In genomic region chr19:9055153-9055552, GRCm38 (mm10) we compare ENCODE assay signal across 10 mouse cellular contexts. TPM values are rescaled to one million over a fixed set of nuclear protein-coding genes. Genes with fewer than 3 reads are reported as not detected.
DNase-seq lines count a peak whose midpoint lies in the region; ATAC-seq and TF ChIP-seq lines count a peak whose summit lies in the region.
"Had no signal": no experiment of that assay in that cellular context is flagged by ENCODE, and none has a peak within 500 bp of the region (broad histone marks: within the 10 kb centered on the region; RNA-seq: fewer than 3 reads in every experiment).

No protein-coding gene starts in this region.

- DNase-seq in gastrocnemius, adult 2 months: no peak
- no peak for DNase-seq in gastrocnemius, postnatal 36 days
- peak; percentile 54 to 60 for DNase-seq in spleen, adult 2 months (ENCODE audit: low read depth in 1 of 2, low spot score in 2 of 2)
- no peak for DNase-seq in spleen, adult 12 weeks (ENCODE audit: low spot score)
- peak; percentile 81 for DNase-seq in lung, postnatal 0 days (ENCODE audit: low spot score)
- no peak for DNase-seq in ovary, adult 18-20 months (ENCODE audit: low spot score)
- no peak for DNase-seq in urinary bladder, postnatal 14 days (ENCODE audit: low spot score)
- no peak for DNase-seq in cerebellum, adult 8-10 months

- H3K27me3 ChIP-seq in spleen, adult 2 months (ENCODE audit: control insufficient read depth, insufficient read depth, low read length): no peaks in the 10 kb centered on the region
- no peaks in the 10 kb centered on the region for H3K27me3 ChIP-seq in lung, postnatal 0 days (replicated peaks; ENCODE audit: insufficient read depth, low read length)
- H3K27me3 ChIP-seq: neural tube, embryonic 13.5 days had no signal

- intact Hi-C loops in gastrocnemius, adult 2 months (cut with DNase I): no loop called here
- intact Hi-C loops in gastrocnemius, postnatal 36 days (cut with DNase I): no loop called here

- no peaks in the 10 kb centered on the region for H3K36me3 ChIP-seq in spleen, adult 2 months (ENCODE audit: control insufficient read depth, insufficient read depth, low read length)
- no peaks in the 10 kb centered on the region for H3K36me3 ChIP-seq in lung, postnatal 0 days (ENCODE audit: insufficient read depth, low read length)
- H3K36me3 ChIP-seq: limb, embryonic 10.5 days; neural tube, embryonic 13.5 days had no signal

- H3K4me3 ChIP-seq in gastrocnemius, adult 2 months: no peak overlapping the region
- H3K4me3 ChIP-seq in spleen, adult 2 months (ENCODE audit: extremely low read depth, insufficient read depth, insufficient read length): no peak overlapping the region
- H3K4me3 ChIP-seq in lung, postnatal 0 days (ENCODE audit: low read depth, low read length): no peak overlapping the region
- H3K4me3 ChIP-seq: limb, embryonic 10.5 days; neural tube, embryonic 13.5 days had no signal

- H3K9me3 ChIP-seq in lung, postnatal 0 days (ENCODE audit: low read length): no peaks in the 10 kb centered on the region
- H3K9me3 ChIP-seq: limb, embryonic 10.5 days; neural tube, embryonic 13.5 days had no signal

- peak; percentile 62 for TF ChIP-seq CTCF in gastrocnemius, adult 2 months (IDR thresholded peaks at IDR 0.05)
- TF ChIP-seq CTCF in spleen, adult 2 months (IDR thresholded peaks at IDR 0.05; ENCODE audit: extremely low read depth, insufficient read depth, insufficient read length, insufficient replicate concordance): peak; percentile 50; the same call in 1 of the 2 replicates
- peak; percentile 75 for TF ChIP-seq CTCF in lung, postnatal 0 days (IDR thresholded peaks at IDR 0.05)

- H3K9ac ChIP-seq in lung, postnatal 0 days (replicated peaks; ENCODE audit: low read depth): no peak overlapping the region
- H3K9ac ChIP-seq: neural tube, embryonic 13.5 days had no signal

- H3K4me2 ChIP-seq in lung, postnatal 0 days (replicated peaks; ENCODE audit: low read depth, low read length): no peak overlapping the region
- H3K4me2 ChIP-seq: neural tube, embryonic 13.5 days had no signal

- peaks cover 8% of the 10 kb centered on the region; the same call in 1 of the 2 replicates for H3K4me1 ChIP-seq in spleen, adult 2 months (ENCODE audit: control insufficient read depth, insufficient read depth, insufficient read length)
- no peaks in the 10 kb centered on the region; the same call in 1 of the 2 replicates for H3K4me1 ChIP-seq in lung, postnatal 0 days (ENCODE audit: insufficient read depth, low read depth, low read length)
- H3K4me1 ChIP-seq: neural tube, embryonic 13.5 days had no signal

- WGBS in spleen, adult 2 months: 7% methylated on average over 2 of the region's 2 CpGs
- 21% methylated on average over 2 of the region's 2 CpGs for WGBS in lung, postnatal 0 days

- TF ChIP-seq POLR2A in spleen, adult 2 months (IDR thresholded peaks at IDR 0.05; ENCODE audit: low read depth, low read length): no peak

- TF ChIP-seq EP300 in lung, postnatal 0 days (IDR thresholded peaks at IDR 0.05): no peak

- ATAC-seq in lung, postnatal 0 days: peak; percentile 43

- H3K27ac ChIP-seq in gastrocnemius, adult 2 months: peak overlapping the region; percentile 24; the same call in 1 of the 2 replicates
- no peak overlapping the region for H3K27ac ChIP-seq in spleen, adult 2 months (ENCODE audit: insufficient read depth, low read length)
- H3K27ac ChIP-seq in lung, postnatal 0 days (ENCODE audit: low read length): no peak overlapping the region
- H3K27ac ChIP-seq: limb, embryonic 10.5 days; neural tube, embryonic 13.5 days had no signal

RNA-seq across cellular contexts. Expression of gene Scgb1a1, which starts 32.6 kb away (rescaled TPM):
- not detected for total RNA-seq in gastrocnemius, adult 2 months (2021)
- not detected for total RNA-seq in gastrocnemius, postnatal 36 days (2021)
- 0.26 and 0.91 TPM in 2 replicates for polyA plus RNA-seq in spleen, adult 2 months (2012; rRNA removed)
- 26,192 and 26,425 TPM in 2 replicates for polyA plus RNA-seq in lung, postnatal 0 days (2015; fragmentation: Nextera tagmentation; extraction: Ambion mirVana)
- polyA plus RNA-seq: limb, embryonic 10.5 days; neural tube, embryonic 13.5 days had no signal

Comparison
In these comparisons a context has a peak if more than half of its experiments do, and no peak if none do; other contexts are left out.
1. DNase-seq: peak in spleen, adult 2 months (2 of 2) and lung, postnatal 0 days (single experiment); none in gastrocnemius, adult 2 months (single experiment), gastrocnemius, postnatal 36 days (0 of 2), spleen, adult 12 weeks (single experiment), ovary, adult 18-20 months (single experiment), urinary bladder, postnatal 14 days (single experiment) and cerebellum, adult 8-10 months (single experiment).
2. Peak in every context shown above with its lines, with median percentiles within 50 percentile points of each other: CTCF ChIP-seq.